Mouse (Mus musculus) inflammation-experienced regulatory T-cells, adult 6 months (primary cell): Measurements from ENCODE around the gene Mettl21c. TPM values are rescaled to one million over a fixed set of nuclear protein-coding genes. Genes with fewer than 3 reads are reported as not detected.
"Not testable (repeated sequence)": the region's sequence is repeated elsewhere in the genome, so short reads cannot be mapped to it uniquely, and the experiment has no call there.

Experiments used
- ATAC-seq: one replicate; pipeline ENCODE4 v1.8.0; 2017
- polyA plus RNA-seq, 3 experiments: library from polyadenylated mRNA; unstranded; fragments of 100-300 nt; shearing (Covaris generic); gene quantifications; one replicate each; pipeline ENCODE4 v1.2.1; 2017

Gene Mettl21c
- 1 to 10 TPM; 2.0 to 2.4 (median 2.1) TPM for polyA plus RNA-seq

- no peak for ATAC-seq
These were observed at the start of gene Mettl21c for GRCm38 (mm10) chr1:44019934-44020333. Gene Mettl21c, minus strand, starts transcription at chr1:44020034.

- ATAC-seq = peak; percentile 86
These were observed 44.8 kb upstream of the Mettl21c start for GRCm38 (mm10) chr1:44064625-44065024.

DNA sequence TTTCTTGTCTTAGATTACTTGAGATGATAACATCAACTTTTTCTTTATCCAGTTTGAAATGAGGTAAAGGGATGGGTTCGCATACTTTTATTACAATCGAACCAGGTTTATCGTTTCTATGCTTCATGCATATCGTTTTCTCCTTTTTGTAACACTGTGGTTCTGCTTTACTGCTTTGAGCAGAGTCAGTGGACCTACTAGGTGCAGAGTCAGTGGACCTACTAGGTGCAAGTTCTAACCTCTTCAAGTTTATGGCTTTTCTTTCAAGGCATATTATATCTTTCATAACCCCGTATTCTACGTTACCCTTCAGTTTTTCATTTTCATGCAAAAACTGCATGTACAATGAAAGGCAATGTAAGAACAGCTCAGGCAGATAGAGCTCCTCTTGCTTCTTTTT lies 43.6 kb upstream of the Mettl21c start:
- no peak for ATAC-seq

GRCm38 (mm10) chr1:44061836-44062235 lies 42.0 kb upstream of the Mettl21c start, which contains the start of gene Gm8251:
Gene Gm8251, minus strand, starts transcription at chr1:44061936.
- no peak for ATAC-seq

- no peak for ATAC-seq
These were observed 38.0 kb upstream of the Mettl21c start for GRCm38 (mm10) chr1:44057805-44058204.

DNA sequence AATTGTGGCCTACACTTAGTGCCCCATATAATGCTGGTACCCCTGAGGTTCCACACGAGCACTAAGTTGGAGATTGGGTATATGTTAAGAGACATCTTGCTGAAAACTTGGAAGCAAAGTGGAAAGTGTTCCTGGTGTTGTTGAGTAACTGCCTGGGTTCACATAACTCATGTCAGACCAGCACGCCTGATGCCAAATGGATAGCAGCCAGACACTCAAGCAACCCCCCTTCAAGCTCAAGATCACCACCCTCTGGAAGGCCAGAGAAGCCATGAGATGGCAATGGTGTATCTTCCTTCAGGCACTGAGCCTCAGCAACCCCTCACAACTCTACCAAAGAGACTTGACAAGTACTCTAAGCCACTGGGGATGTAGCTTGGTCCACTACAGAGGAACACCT lies 26.7 kb upstream of the Mettl21c start:
- ATAC-seq = no peak

- not testable (repeated sequence) for ATAC-seq
These were observed 25.9 kb upstream of the Mettl21c start for GRCm38 (mm10) chr1:44045689-44046088.

DNA sequence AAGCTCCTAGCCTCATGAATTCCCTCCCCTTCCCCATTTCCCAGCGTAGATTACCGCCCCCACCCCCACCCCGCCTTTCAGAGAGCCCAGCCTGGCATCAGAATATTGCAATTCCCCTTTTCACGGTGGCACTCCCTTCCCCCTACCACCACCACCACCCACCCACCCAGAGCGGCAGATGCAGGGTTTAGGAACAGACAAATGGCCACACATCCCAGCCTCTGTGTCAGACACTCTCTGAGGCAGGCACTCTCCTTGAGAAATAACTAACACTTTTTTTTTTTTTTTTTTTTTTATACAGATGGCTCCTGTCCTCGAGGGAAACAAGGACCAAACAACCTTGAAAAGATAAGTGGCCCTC lies 22.7 kb upstream of the Mettl21c start:
- no peak for ATAC-seq

DNA sequence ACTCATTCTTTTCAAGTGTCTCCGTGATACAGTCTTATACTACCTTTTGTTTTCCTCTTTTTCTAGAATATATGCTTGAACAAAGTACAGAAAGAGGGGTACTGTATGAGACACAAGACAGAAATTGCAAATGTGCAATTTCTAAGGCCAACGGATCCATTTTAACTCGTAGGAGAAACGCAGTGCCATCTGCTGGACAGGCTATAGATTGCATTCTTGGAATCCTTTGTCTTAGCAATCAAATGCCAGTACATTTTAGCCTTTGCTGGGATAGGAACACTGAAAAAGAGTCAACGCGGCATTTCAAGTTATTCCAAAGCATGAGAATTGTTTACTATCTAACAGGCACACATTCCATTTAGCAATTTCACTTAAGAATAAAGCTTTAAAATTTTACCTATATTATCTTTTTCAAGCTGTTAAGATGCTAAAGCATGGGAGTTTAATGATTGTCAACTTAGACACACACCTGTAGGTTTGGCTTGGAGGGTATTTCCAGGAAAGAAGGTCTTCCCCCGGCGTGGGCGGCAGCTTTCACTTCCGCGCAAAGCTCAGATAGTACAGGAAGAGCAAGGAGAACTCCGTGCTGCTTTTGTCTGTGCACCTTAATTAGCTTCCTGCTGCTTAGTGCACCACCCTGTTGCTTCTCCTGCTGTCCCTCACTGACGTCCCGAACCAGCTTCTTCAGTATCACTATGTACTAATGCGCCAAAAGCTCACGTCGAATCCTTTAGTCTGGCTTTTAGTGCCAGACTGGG lies 22.1 kb upstream of the Mettl21c start:
- ATAC-seq = peak; percentile 99

DNA sequence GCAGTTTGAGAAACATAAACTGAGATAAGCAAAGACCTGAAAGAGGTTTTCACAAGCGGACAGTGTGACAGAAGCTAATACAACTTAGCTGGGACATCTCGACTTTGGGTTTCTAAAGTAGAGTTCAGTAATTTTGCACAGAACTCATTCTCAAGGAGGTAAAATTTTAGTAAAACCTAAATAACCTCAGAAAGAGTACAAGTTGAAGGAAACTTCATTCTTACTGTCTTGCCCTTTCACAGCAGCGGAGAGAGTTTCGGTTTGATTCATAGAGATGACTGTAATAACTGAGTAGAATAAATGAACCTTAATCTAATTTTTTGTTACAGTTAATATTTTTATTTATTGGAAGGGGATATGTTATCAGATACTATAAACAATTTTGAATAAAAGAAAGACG lies 13.1 kb upstream of the Mettl21c start:
- peak; percentile 64 for ATAC-seq

DNA sequence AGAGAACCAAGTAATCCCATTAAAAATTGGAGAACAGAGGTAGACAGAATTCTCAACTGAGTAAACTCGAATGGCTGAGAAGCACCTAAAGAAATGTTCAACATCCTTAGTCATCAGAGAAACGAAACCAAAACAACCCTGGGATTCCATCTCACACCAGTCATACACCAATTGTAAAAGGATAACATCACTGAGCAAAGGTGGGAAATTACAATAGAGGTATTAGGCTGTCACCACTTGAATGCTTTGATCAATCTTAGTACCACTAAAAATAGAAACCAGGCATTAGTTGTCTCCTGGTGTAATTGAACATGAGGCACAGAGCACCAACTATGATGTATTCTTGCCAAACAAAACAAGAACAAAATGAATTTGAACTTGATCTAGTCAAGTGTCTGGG lies 12.4 kb upstream of the Mettl21c start:
- ATAC-seq = peak; percentile 56

DNA sequence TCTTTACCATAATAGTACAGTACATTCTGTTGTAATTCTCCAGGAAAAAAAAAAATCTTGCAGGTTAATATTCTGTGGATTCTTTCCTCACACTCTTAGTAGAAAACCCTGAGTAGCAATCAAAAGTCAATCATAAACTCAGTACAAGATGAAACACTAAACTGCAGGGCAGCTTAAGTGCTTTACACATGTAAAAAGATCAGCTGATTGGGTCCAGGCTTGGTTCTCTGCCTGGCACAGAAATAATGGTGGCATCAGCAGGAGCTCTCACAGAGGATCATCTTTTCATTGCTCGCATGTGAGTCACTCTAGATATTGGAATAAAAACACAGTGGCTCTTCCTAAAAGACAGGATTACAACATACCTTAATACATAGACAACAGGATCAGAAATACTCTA lies 7.8 kb upstream of the Mettl21c start:
- no peak for ATAC-seq

DNA sequence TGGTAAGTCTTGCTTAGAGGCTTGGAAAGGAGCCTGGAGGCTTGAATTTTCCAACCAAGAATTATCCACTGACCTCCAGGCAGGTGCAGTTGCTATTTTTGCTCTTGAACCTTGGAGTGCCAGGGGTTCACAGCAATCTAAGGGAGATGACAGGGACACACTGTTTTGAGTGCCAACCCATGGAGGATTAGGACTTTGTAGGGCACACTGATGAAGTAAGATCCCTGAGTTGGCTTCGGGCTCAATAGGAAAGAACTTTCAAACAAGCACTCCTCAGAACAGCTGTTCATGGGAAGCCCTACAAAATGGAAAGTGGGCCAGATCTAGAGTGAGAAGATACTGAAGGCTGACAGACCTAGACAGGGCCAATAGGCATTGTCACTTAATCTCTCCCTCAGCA lies 2.8 kb upstream of the Mettl21c start:
- no peak for ATAC-seq

GRCm38 (mm10) chr1:44015556-44015955 lies 4.3 kb downstream of the Mettl21c start:
- no peak for ATAC-seq

DNA sequence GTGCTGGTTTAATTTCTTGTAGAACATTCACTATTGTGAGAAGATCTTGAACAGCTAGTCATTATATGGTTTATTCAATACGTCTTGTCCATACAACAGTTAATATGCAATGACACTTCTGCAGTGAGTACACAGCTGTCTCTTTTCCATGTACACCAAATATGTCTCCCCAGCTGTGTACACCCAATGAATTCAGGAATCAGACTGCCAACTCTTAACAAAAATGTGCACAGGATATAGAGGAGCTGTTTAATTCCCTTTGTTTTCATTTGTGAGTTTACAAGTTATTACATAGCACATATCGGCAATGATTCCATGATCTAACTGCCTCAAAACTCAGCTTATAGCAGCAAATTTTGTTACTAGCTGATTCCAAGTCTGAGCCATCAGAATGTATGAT lies 15.3 kb downstream of the Mettl21c start:
- ATAC-seq = no peak

DNA sequence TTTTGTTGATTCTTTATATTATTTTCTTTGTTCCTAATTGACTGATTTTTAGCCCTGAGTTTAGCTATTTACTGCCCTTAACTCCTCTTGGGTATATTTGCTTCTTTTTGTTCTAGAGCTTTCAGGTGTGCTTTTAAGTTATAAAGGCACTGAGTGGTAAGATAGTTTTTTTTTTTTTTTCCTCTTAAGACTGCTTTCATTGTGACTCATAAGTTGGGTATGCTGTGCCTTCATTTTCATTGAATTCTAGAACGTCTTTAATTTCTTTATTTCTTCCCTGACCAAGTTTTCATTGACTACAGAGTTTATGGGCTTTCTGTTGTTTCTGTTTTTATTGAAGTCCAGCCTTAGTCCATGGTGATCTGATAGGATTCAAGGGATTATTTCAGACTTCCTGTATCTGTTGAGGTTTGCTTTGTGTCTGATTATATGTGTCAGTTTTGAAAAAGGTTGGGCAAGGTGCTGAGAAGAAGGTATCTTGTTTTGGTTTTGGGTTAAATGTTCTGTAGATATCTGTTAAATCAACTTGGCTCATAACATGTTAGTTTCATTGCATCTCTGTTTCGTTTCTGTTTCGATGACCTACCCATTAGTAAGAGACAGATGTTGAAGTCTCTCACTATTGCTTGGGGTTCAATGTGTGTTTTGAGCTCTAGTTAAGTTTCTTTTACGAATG lies 22.8 kb downstream of the Mettl21c start:
- ATAC-seq = peak; percentile 46

- ATAC-seq = no peak
These were observed 48.7 kb downstream of the Mettl21c start for GRCm38 (mm10) chr1:43971089-43971488.

- no peak for ATAC-seq
These were observed 50.5 kb downstream of the Mettl21c start for GRCm38 (mm10) chr1:43969361-43969760.

DNA sequence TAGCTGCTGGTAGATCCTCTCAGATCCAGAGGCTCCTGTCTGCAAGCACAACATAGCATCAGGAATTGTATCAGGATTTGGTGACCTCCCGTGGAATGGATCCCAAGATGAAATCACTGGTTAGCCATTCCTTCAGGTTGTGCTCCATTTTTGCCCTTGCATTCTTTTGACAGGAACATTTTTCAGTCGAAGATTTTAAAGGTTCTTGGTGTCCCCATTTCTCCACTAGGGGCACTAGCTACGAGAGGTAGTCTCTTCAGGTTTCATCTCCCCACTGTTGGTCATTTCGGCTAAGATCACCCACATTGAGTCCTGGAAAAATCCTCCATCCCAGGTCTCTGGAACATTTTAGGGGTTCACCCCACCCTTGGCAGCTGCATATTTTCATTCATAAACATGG lies 53.1 kb downstream of the Mettl21c start:
- ATAC-seq = no peak

DNA sequence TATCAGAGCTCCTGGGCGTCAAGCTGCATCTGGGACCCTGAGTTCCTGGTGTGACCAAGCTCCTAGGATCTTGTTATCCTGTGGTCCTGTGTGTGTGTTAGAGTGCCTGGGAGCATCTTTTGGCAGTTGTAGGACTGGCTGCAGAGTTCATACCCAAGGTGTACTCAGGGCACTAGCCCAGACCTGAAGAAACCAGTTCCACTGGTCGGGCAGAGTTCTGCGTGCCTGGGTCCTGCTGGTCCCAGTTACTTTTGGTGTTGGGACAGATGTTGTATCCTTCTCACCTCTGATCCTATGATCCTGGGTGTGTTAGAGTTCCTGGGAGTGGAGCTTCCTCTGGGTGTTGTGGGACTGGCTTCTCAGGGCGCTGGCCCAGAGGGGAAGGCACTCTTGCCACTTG lies 55.5 kb downstream of the Mettl21c start:
- no peak for ATAC-seq
